Mouse (Mus musculus) leukemia stem cell, adult 10-12 weeks (primary cell): ENCODE data around the gene Stx1b. TPM values are rescaled to one million over a fixed set of nuclear protein-coding genes. Genes with fewer than 3 reads are reported as not detected.

Experiments
- polyA plus RNA-seq: library from polyadenylated mRNA; stranded (reverse); fragments of >175 nt; gene quantifications from 2 replicates; pipeline ENCODE4 v1.2.3, GENCODE M21; 2012; ENCODE audit warnings: low replicate concordance

Gene Stx1b
- 0.23 and 0.28 TPM in 2 replicates for polyA plus RNA-seq

GRCm38 (mm10) chr7:127824176-127824871, at the start of gene Stx1b, which contains the start of gene Stx4a:
Gene Stx1b (minus strand): TSS chr7:127824549.
Gene Stx4a (plus strand): TSS chr7:127824294.

GRCm38 (mm10) chr7:127800435-127801009, 23.8 kb downstream of the Stx1b start, which contains the start of gene Hsd3b7:
Gene Hsd3b7 (plus strand): TSS chr7:127800604.

DNA sequence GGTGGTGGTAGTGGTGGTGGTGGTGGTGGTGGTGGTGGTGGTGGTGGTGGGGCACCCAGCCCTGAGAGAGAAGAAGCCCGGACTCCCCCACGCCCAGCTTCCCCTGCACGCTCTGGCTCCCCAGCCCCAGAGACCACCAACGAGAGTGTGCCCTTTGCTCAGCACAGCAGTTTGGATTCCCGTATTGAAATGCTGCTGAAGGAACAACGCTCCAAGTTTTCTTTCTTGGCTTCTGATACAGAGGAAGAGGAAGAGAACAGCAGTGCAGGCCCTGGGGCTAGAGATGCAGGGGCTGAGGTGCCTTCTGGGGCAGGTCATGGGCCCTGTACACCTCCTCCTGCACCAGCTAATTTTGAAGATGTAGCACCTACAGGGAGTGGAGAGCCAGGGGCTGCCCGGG, 39.0 kb downstream of the Stx1b start, which contains the start of gene Gm49388:
Gene Gm49388, plus strand, starts transcription at position 301 of the 400 bp plus-strand sequence.

GRCm38 (mm10) chr7:127776426-127776825, 47.9 kb downstream of the Stx1b start, which contains the start of gene Setd1a:
Gene Setd1a (plus strand): TSS chr7:127776670.

DNA sequence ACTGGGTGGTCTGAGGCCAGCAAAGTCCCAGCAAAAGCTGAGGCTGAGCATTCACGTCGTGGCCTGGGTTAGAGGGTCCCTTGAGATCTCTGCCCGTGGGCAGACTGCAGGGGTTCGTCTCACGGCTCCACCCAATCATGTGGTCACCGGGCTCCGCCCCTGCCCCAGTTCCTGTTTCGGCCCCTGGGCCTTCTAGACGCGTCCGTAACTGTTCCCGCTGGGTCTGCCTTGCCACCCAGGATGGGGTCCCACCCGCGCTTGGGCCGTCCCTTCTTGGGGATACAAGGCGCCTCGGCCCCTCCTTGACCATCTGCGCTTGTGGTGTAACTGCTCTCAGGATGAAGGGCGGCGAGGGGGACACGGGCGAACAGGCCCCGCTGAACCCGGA, 54.7 kb downstream of the Stx1b start, which contains the start of gene Orai3:
Gene Orai3, plus strand, starts transcription at position 165 of the 388 bp plus-strand sequence.

Other genes starting within 250 kb of the Stx1b start
- gene Ccdc189, start 236.0 kb downstream of the Stx1b start, polyA plus RNA-seq = 5.4 and 6.0 TPM in 2 replicates
- 43.2 and 55.3 TPM in 2 replicates for gene Rnf40, start 235.8 kb downstream of the Stx1b start, polyA plus RNA-seq
- gene Zfp629, start 208.8 kb downstream of the Stx1b start, polyA plus RNA-seq = 13.1 and 23.2 TPM in 2 replicates
- 235 and 532 TPM in 2 replicates for gene Bcl7c, start 115.6 kb downstream of the Stx1b start, polyA plus RNA-seq
- 0.69 and 1.3 TPM in 2 replicates for gene Ctf1, start 111.8 kb downstream of the Stx1b start, polyA plus RNA-seq
- gene Ctf2, start 92.4 kb downstream of the Stx1b start, polyA plus RNA-seq = not detected in 2 replicates
- gene Fbxl19, start 80.0 kb downstream of the Stx1b start, polyA plus RNA-seq = 47.5 and 50.3 TPM in 2 replicates
- 28.7 and 40.4 TPM in 2 replicates for gene Orai3, start 54.7 kb downstream of the Stx1b start, polyA plus RNA-seq
- gene Setd1a, start 47.9 kb downstream of the Stx1b start, polyA plus RNA-seq = 110 and 121 TPM in 2 replicates
- gene Gm49388, start 38.9 kb downstream of the Stx1b start, polyA plus RNA-seq = 2.2 TPM in 1 of 2 replicates, not detected in the other
- 0.69 and 8.5 TPM in 2 replicates for gene Hsd3b7, start 23.9 kb downstream of the Stx1b start, polyA plus RNA-seq
- gene Stx4a, start 255 bp downstream of the Stx1b start, polyA plus RNA-seq = 24.8 and 27.0 TPM in 2 replicates
- gene Zfp646, start 51.7 kb upstream of the Stx1b start, polyA plus RNA-seq = 13.4 and 33.6 TPM in 2 replicates
- 22.6 and 26.8 TPM in 2 replicates for gene Zfp668, start 52.3 kb upstream of the Stx1b start, polyA plus RNA-seq
- 0.58 and 1.1 TPM in 2 replicates for gene Prss53, start 66.4 kb upstream of the Stx1b start, polyA plus RNA-seq
- gene Gm21974, start 70.9 kb upstream of the Stx1b start, polyA plus RNA-seq = not detected in 2 replicates
- gene Vkorc1, start 71.1 kb upstream of the Stx1b start, polyA plus RNA-seq = 10.1 and 24.2 TPM in 2 replicates
- 79.6 and 212 TPM in 2 replicates for gene Bckdk, start 79.5 kb upstream of the Stx1b start, polyA plus RNA-seq
- 2.0 and 6.1 TPM in 2 replicates for gene Kat8, start 88.0 kb upstream of the Stx1b start, polyA plus RNA-seq
- not detected in 2 replicates for gene Prss8, start 105.6 kb upstream of the Stx1b start, polyA plus RNA-seq
- 2.3 and 7.5 TPM in 2 replicates for gene Prss36, start 122.2 kb upstream of the Stx1b start, polyA plus RNA-seq
- 125 and 210 TPM in 2 replicates for gene Fus, start 142.9 kb upstream of the Stx1b start, polyA plus RNA-seq
- 2.1 and 2.2 TPM in 2 replicates for gene Pycard, start 169.3 kb upstream of the Stx1b start, polyA plus RNA-seq
- 0.10 TPM in 1 of 2 replicates, not detected in the other for gene Trim72, start 179.4 kb upstream of the Stx1b start, polyA plus RNA-seq
- 1.3 and 1.8 TPM in 2 replicates for gene Itgam, start 238.1 kb upstream of the Stx1b start, polyA plus RNA-seq
- not detected in 2 replicates for gene Gm49368, start 238.1 kb upstream of the Stx1b start, polyA plus RNA-seq